Mouse (Mus musculus) MEL (cell line): Measurements from ENCODE around the gene Gmds. TPM values are rescaled to one million over a fixed set of nuclear protein-coding genes. Genes with fewer than 3 reads are reported as not detected.

ENCODE experiments used
- DNase-seq: peaks from one replicate; pipeline ENCODE4 v3.0.0; 2011; ENCODE audit warnings: low read depth, low spot score
- H3K27ac ChIP-seq: 2 replicates; pipeline ENCODE4 v1.5.1; 2012; ENCODE audit warnings: low read depth, mild to moderate bottlenecking, control low read depth, low read length, moderate library complexity; ENCODE audit not compliant: control insufficient read depth
- H3K27me3 ChIP-seq, 2 experiments: fragments of 150-350 bp in 1 of 2; sonication (generic) in 1 of 2; 2 replicates each; pipeline ENCODE4 v1.6.1; 2012; ENCODE audit warnings: low read length in 2 of 2, mild to moderate bottlenecking in 2 of 2, improper control_type of control experiment in 1 of 2, moderate library complexity in 1 of 2; ENCODE audit not compliant: insufficient read depth in 2 of 2, control insufficient read depth in 1 of 2
- H3K36me3 ChIP-seq, 2 experiments: 2 replicates each; pipeline ENCODE4 v1.6.1; 2012 to 2014; ENCODE audit warnings: low read length in 2 of 2, improper control_type of control experiment in 1 of 2, inconsistent platforms in 1 of 2, mild to moderate bottlenecking in 1 of 2; ENCODE audit not compliant: insufficient read depth in 2 of 2, control insufficient read depth in 1 of 2
- H3K4me1 ChIP-seq, 2 experiments: fragments of 150-350 bp in 1 of 2; sonication (generic) in 1 of 2; 2 replicates each; pipeline ENCODE4 v1.6.1; 2012; ENCODE audit warnings: low read length in 2 of 2, improper control_type of control experiment in 1 of 2, mild to moderate bottlenecking in 1 of 2; ENCODE audit not compliant: insufficient read depth in 2 of 2, control insufficient read depth in 1 of 2
- H3K4me3 ChIP-seq, 2 experiments: fragments of 150-350 bp in 1 of 2; sonication (generic) in 1 of 2; 2 replicates each; pipeline ENCODE4 v1.5.1; 2012; ENCODE audit warnings: low read depth in 2 of 2, low read length in 2 of 2, mild to moderate bottlenecking in 2 of 2, moderate library complexity in 2 of 2, control low read depth in 1 of 2, improper control_type of control experiment in 1 of 2; ENCODE audit not compliant: control insufficient read depth in 1 of 2, insufficient read depth in 1 of 2
- H3K79me2 ChIP-seq: 2 replicates; pipeline ENCODE4 v1.6.1; 2012; ENCODE audit warnings: mild to moderate bottlenecking, low read length, moderate library complexity; ENCODE audit not compliant: control insufficient read depth, poor library complexity, insufficient read depth
- H3K9ac ChIP-seq: 2 replicates; pipeline ENCODE4 v1.6.1; 2012; ENCODE audit warnings: low read depth, mild to moderate bottlenecking, control low read depth, low read length, moderate library complexity; ENCODE audit not compliant: control insufficient read depth, poor library complexity, severe bottlenecking
- H3K9me3 ChIP-seq: fragments of 150-350 bp; sonication (generic); replicated peaks from 2 replicates; pipeline ENCODE4 v1.6.1; 2012; ENCODE audit warnings: mild to moderate bottlenecking, low read length, improper control_type of control experiment, moderate library complexity; ENCODE audit not compliant: insufficient read depth
- CHD2 ChIP-seq: IDR thresholded peaks from 2 replicates; pipeline ENCODE4 v1.6.1; 2011; ENCODE audit warnings: low read length, improper control_type of control experiment
- ELF1 ChIP-seq: IDR thresholded peaks from 2 replicates; pipeline ENCODE4 v1.6.1; 2014; ENCODE audit warnings: low read depth, mild to moderate bottlenecking, inconsistent platforms, low read length, improper control_type of control experiment, moderate library complexity
- ETS1 ChIP-seq: IDR thresholded peaks from 2 replicates; pipeline ENCODE4 v1.6.1; 2012; ENCODE audit warnings: low read depth, mild to moderate bottlenecking, inconsistent platforms, low read length, improper control_type of control experiment, moderate library complexity
- GABPA ChIP-seq: IDR thresholded peaks from 2 replicates; pipeline ENCODE4 v1.6.1; 2012; ENCODE audit warnings: low read depth, mild to moderate bottlenecking, inconsistent platforms, low read length, improper control_type of control experiment, moderate library complexity
- GATA1 ChIP-seq: IDR thresholded peaks from 2 replicates; pipeline ENCODE4 v1.6.1; 2011; ENCODE audit warnings: low read depth, low read length, improper control_type of control experiment
- MAFK ChIP-seq: IDR thresholded peaks from 2 replicates; pipeline ENCODE4 v1.6.1; 2011; ENCODE audit warnings: low read depth, mild to moderate bottlenecking, low read length, improper control_type of control experiment, borderline replicate concordance
- MAX ChIP-seq: IDR thresholded peaks from 2 replicates; pipeline ENCODE4 v1.6.1; 2011; ENCODE audit warnings: low read length, improper control_type of control experiment
- MEF2A ChIP-seq: IDR thresholded peaks from 2 replicates; pipeline ENCODE4 v1.6.1; 2014; ENCODE audit warnings: low read depth, mild to moderate bottlenecking, inconsistent platforms, low read length, improper control_type of control experiment; ENCODE audit not compliant: poor library complexity, insufficient replicate concordance, severe bottlenecking; ENCODE audit errors: extremely low read depth
- MYB ChIP-seq: IDR thresholded peaks from 2 replicates; pipeline ENCODE4 v1.6.1; 2011; ENCODE audit warnings: mild to moderate bottlenecking, low read depth, low read length, improper control_type of control experiment
- NRF1 ChIP-seq: IDR thresholded peaks from 2 replicates; pipeline ENCODE4 v1.6.1; 2014; ENCODE audit warnings: low read depth, mild to moderate bottlenecking, inconsistent platforms, low read length, improper control_type of control experiment, moderate library complexity; ENCODE audit not compliant: poor library complexity, insufficient read depth, severe bottlenecking
- POLR2AphosphoS2 ChIP-seq: IDR thresholded peaks from 2 replicates; pipeline ENCODE4 v1.6.1; 2011; ENCODE audit warnings: low read length, improper control_type of control experiment
- RCOR1 ChIP-seq: IDR thresholded peaks from 2 replicates; pipeline ENCODE4 v1.6.1; 2012; ENCODE audit warnings: low read depth, mild to moderate bottlenecking, inconsistent platforms, low read length, improper control_type of control experiment
- SIN3A ChIP-seq: IDR thresholded peaks from 2 replicates; pipeline ENCODE4 v1.6.1; 2012; ENCODE audit warnings: low read length, improper control_type of control experiment, inconsistent platforms
- SMC3 ChIP-seq: IDR thresholded peaks from 2 replicates; pipeline ENCODE4 v1.6.1; 2011; ENCODE audit warnings: low read depth, low read length, improper control_type of control experiment
- ZC3H11A ChIP-seq: IDR thresholded peaks from 2 replicates; pipeline ENCODE4 v1.6.1; 2012; ENCODE audit warnings: low read depth, mild to moderate bottlenecking, inconsistent platforms, low read length, improper control_type of control experiment
- ZKSCAN1 ChIP-seq: IDR thresholded peaks from 2 replicates; pipeline ENCODE4 v1.6.1; 2012; ENCODE audit warnings: low read depth, mild to moderate bottlenecking, inconsistent platforms, low read length, improper control_type of control experiment, moderate library complexity
- ZMIZ1 ChIP-seq: IDR thresholded peaks from 2 replicates; pipeline ENCODE4 v1.6.1; 2012; ENCODE audit warnings: low read depth, mild to moderate bottlenecking, inconsistent platforms, low read length, improper control_type of control experiment, moderate library complexity
- ZNF384 ChIP-seq: IDR thresholded peaks from 2 replicates; pipeline ENCODE4 v1.6.1; 2012; ENCODE audit warnings: low read depth, mild to moderate bottlenecking, inconsistent platforms, low read length, improper control_type of control experiment
- polyA plus RNA-seq, 2 experiments: library from polyadenylated mRNA; stranded (reverse) in 1 of 2; unstranded in 1 of 2; fragments of >175 nt in 1 of 2; fragments of >200 nt in 1 of 2; gene quantifications; 2 replicates each; pipeline versions ENCODE4 v1.2.1 to v1.2.4; 2012; ENCODE audit warnings: low replicate concordance in 2 of 2, low read depth in 1 of 2; ENCODE audit not compliant: insufficient read length in 2 of 2, insufficient read depth in 1 of 2, missing spikeins in 1 of 2
- total RNA-seq: library from RNA; depleted of rRNA; stranded (reverse); fragments of 300-350 nt; gene quantifications from 2 replicates; pipeline ENCODE4 v1.2.3, GENCODE M21; 2012

Gmds gene
- total and polyA plus RNA-seq, 3 experiments = 17.4 to 32.2 TPM; not detected in 1

DNA sequence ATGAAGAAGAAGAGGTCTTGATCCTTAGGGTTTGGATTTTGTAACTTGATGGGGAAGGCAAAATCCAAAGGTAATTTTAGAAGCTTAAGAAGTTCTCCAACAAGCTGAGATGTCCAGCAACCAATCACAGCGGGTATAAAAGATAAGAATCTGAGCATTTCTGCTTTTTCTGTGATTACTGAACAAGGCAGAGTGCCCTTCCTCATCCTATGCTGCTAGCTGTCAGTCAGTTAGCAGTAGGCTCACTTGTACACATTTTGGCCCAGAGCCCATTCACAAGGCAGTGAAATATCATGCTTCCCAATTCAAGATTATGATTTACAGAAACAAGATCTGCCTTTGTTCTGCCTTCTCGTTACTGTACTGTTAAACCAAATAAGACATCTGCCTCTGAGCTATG is 295.8 kb downstream of the Gmds start:
- Histone ChIP-seq H3K79me2 (no peaks in the 10 kb centered on the region), H3K4me3 (no peak overlapping the region), H3K27me3 (no peaks in the 10 kb centered on the region), H3K27ac (no peak overlapping the region), H3K4me1 (no peaks in the 10 kb centered on the region), H3K9me3 (no peaks in the 10 kb centered on the region), H3K9ac (no peak overlapping the region), H3K36me3 (peaks cover 0 to 2% of the 10 kb centered on the region in 2 experiments; a peak in 2 of 4 replicates)
- DNase-seq = peak; percentile 36
- no peak for TF ChIP-seq MAX
- TF ChIP-seq POLR2AphosphoS2 = no peak
- TF ChIP-seq RCOR1 = peak; percentile 72
- TF ChIP-seq CHD2 = no peak
- TF ChIP-seq MYB = no peak
- TF ChIP-seq SMC3 = no peak
- 0 out of 2 replicates have a peak, but pooled peaks have one; percentile 15 for TF ChIP-seq GATA1
- no peak for TF ChIP-seq ZKSCAN1
- TF ChIP-seq NRF1 = no peak
- TF ChIP-seq ZMIZ1 = no peak

DNA sequence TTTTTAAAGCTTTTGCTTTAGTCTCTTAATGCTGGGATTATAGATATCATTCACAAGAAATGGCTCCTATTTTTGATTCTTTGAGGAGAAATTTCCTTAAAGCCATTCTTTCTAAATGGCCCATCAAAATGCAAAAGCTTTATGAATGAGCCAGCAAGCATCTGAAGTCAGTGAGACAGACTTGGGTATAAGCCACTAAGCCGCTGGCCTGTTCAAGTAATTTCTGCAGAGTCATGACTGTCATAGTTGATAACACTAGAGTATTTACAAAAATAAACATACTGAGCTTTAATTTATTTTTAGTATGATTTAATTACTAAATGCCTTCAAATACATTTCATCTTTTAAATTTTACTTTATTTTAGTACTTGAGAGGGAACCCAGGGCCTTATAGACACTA is 297.7 kb downstream of the Gmds start:
- no peak overlapping the region for H3K27ac ChIP-seq
- no peaks in the 10 kb centered on the region for H3K79me2 ChIP-seq
- no peaks in the 10 kb centered on the region for H3K9me3 ChIP-seq
- H3K9ac ChIP-seq = no peak overlapping the region
- TF ChIP-seq RCOR1 (no peak), GATA1 (0 out of 2 replicates have a peak, but pooled peaks have one; percentile 5), ETS1 (0 out of 2 replicates have a peak, but pooled peaks have one; percentile 16)
- H3K36me3 ChIP-seq = peaks cover 0 to 2% of the 10 kb centered on the region in 2 experiments; a peak in 2 of 4 replicates
- DNase-seq = peak; percentile 41
- H3K4me3 ChIP-seq = no peak overlapping the region
- no peaks in the 10 kb centered on the region for H3K4me1 ChIP-seq
- H3K27me3 ChIP-seq = no peaks in the 10 kb centered on the region

DNA sequence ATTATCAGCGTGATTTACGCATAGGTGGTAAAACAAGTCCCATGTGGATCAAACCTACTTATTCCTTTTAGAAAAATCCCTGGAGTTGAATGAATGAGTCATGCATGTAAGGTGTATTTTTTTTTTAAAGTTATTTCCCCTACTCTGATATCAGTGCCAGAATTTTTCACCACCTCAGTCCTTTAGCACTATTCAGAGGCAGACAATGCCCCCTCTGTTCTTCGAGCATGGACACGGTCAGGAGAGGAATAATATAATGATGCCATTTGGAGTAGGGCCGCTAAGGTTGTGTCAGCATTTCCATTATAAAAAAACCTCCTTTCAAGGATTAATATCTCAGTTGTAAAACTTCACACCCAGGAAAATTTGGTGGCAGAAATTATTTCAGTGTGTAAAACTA is 301.6 kb downstream of the Gmds start:
- Histone ChIP-seq H3K4me1 (no peaks in the 10 kb centered on the region), H3K4me3 (no peak overlapping the region), H3K27ac (no peak overlapping the region), H3K27me3 (no peaks in the 10 kb centered on the region), H3K9ac (no peak overlapping the region), H3K9me3 (no peaks in the 10 kb centered on the region), H3K36me3 (peaks cover 0 to 2% of the 10 kb centered on the region in 2 experiments; a peak in 2 of 4 replicates), H3K79me2 (no peaks in the 10 kb centered on the region)
- DNase-seq = no peak
- no peak for TF ChIP-seq MAX
- TF ChIP-seq MYB = no peak
- no peak for TF ChIP-seq RCOR1
- no peak for TF ChIP-seq ETS1
- no peak for TF ChIP-seq SIN3A
- TF ChIP-seq ZC3H11A = no peak
- TF ChIP-seq MEF2A = no peak
- TF ChIP-seq MAFK = no peak
- no peak for TF ChIP-seq ELF1
- no peak for TF ChIP-seq CHD2
- TF ChIP-seq GABPA = no peak
- no peak for TF ChIP-seq ZNF384
